Mouse (Mus musculus): ENCODE measurements around the gene Sez6l. TPM values are rescaled to one million over a fixed set of nuclear protein-coding genes. Genes with fewer than 3 reads are reported as not detected.

The Sez6l gene
- polyA plus RNA-seq, 1 experiment from 2014 or later: 46.3 TPM

- peak overlapping the region; percentile 70 for H3K27ac ChIP-seq (replicated peaks)
- no peaks in the 10 kb centered on the region for H3K9me3 ChIP-seq
- H3K4me1 ChIP-seq (replicated peaks): peaks cover 31% of the 10 kb centered on the region
- no peak overlapping the region for H3K9ac ChIP-seq
- H3K36me3 ChIP-seq: no peaks in the 10 kb centered on the region
- no peak overlapping the region for H3K4me2 ChIP-seq
- no peaks in the 10 kb centered on the region for H3K27me3 ChIP-seq
- WGBS: 25% methylated on average over 4 of the region's 4 CpGs
- peak; percentile 81 for ATAC-seq (ENCODE audit: low FRiP score, low read depth)
- H3K4me3 ChIP-seq: no peak overlapping the region
These were observed 71.4 kb downstream of the Sez6l start for GRCm38 (mm10) chr5:112505595-112505994.

- H3K36me3 ChIP-seq: no peaks in the 10 kb centered on the region
- ATAC-seq (ENCODE audit: low FRiP score, low read depth): no peak
- H3K4me1 ChIP-seq (replicated peaks): peaks cover 47% of the 10 kb centered on the region
These were observed 75.6 kb downstream of the Sez6l start for GRCm38 (mm10) chr5:112501384-112501783.

DNA sequence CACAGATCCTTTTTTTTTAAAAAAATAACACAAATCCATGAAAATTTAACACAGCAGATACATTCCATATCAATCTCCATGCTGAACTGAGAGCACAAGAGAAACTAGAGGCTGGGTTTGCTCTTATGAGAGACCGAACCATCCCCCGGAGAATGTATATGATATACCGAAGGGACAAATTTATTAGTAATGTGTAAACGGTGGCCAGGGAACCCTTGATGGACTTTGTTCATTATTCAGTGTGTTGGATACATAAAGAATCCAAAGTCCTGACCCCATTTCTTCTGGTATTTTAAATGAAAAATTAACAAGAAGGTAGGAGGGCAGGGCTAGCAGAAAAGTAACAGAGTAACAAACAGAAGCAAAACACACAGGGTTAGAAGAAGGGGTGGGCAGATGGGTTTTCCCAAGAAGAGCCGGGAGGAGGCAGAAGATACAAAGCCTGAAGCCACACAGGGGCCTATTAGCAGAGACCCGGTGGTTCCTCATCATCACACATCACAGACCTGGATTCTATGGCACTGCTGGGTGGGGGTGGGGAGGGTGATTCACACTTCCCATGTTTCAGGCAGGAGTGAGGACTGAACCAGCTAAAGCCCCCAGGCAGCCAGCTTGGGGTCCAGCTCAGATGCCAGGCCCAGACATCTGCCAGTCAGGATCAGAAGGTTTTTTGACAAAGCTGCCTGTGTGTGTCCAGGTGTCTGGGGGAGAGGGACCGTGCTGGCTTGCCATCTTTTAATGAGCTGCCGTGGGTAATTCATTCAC, 76.9 kb downstream of the Sez6l start:
- no peak overlapping the region for H3K4me3 ChIP-seq
- no peaks in the 10 kb centered on the region for H3K9me3 ChIP-seq
- H3K9ac ChIP-seq: no peak overlapping the region
- no peaks in the 10 kb centered on the region for H3K36me3 ChIP-seq
- H3K27ac ChIP-seq (replicated peaks): peak overlapping the region; percentile 42; the same call in 1 of the 2 replicates
- peaks cover 37% of the 10 kb centered on the region for H3K4me1 ChIP-seq (replicated peaks)
- peak; percentile 21; the same call in 1 of the 2 replicates for ATAC-seq (ENCODE audit: low FRiP score, low read depth)
- no peaks in the 10 kb centered on the region for H3K27me3 ChIP-seq
- 43% methylated on average over 8 of the region's 8 CpGs for WGBS
- no peak overlapping the region for H3K4me2 ChIP-seq

More at GRCm38 (mm10) chr5:112501384-112501783, 75.6 kb downstream of the Sez6l start:
- Histone ChIP-seq H3K27me3 (no peaks in the 10 kb centered on the region), H3K4me2 (no peak overlapping the region), H3K27ac (replicated peaks) (peak overlapping the region; percentile 42), H3K9me3 (no peaks in the 10 kb centered on the region), H3K9ac (no peak overlapping the region), H3K4me3 (no peak overlapping the region)
- WGBS: 47% methylated on average over 2 of the region's 2 CpGs

DNA sequence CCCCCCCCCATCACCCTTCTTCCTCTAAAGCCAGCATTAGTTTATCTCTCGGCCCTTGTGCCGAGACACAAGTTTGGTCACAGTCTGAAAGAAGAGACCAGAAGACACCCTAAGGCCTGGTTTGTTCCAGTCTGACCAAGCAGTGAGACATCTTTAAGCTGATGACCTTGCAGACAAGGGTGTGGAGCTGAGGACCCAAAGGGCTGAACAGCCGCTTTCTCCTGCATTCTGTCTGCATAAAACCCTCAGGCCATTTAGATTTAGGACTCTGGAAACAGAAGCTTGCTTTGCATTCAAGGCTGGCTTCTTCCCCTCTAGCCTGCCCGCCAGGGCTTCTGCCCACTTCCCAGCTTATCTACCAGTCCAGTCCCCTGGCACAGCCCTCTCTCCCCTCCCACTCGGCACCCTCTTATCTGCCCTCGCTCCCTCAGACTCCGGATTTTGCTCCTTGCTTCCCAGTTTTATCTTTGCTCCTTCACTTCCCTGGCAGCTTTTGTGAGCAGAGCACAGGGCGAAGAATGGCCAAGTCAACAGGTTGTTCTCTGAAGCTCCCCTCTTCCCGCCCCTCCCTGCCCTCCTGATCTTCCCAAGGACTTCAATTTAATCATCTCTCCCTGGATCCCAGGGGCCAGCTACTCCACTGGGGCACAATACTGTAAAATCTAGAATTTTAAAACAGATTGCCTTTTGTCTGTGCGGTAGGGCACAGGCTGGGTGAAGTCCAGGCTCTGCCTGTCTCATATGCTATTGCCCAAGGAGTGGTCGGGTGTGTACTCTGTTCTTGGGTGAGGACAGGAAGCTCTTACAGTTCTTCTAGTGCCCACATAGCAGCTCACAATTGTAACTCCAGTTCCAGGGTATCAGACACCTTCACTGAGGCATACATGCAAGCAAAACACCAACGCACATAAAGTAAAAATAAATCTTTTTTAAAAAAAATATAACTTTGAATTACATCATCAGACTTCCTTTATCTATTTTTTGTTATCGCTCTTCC, 77.8 kb downstream of the Sez6l start:
- Histone ChIP-seq H3K4me2 (no peak overlapping the region), H3K27ac (replicated peaks) (no peak overlapping the region), H3K36me3 (no peaks in the 10 kb centered on the region), H3K9ac (no peak overlapping the region), H3K4me1 (replicated peaks) (peaks cover 37% of the 10 kb centered on the region), H3K27me3 (no peaks in the 10 kb centered on the region), H3K9me3 (no peaks in the 10 kb centered on the region), H3K4me3 (no peak overlapping the region)
- WGBS: 77% methylated on average over 13 of the region's 13 CpGs
- ATAC-seq (ENCODE audit: low FRiP score, low read depth): no peak

GRCm38 (mm10) chr5:112496753-112497369, 80.1 kb downstream of the Sez6l start:
- Histone ChIP-seq H3K4me2 (no peak overlapping the region), H3K27ac (replicated peaks) (no peak overlapping the region), H3K9me3 (no peaks in the 10 kb centered on the region), H3K27me3 (no peaks in the 10 kb centered on the region), H3K36me3 (no peaks in the 10 kb centered on the region), H3K4me3 (no peak overlapping the region), H3K9ac (no peak overlapping the region), H3K4me1 (replicated peaks) (peaks cover 49% of the 10 kb centered on the region)
- 63% methylated on average over 7 of the region's 7 CpGs for WGBS
- ATAC-seq (ENCODE audit: low FRiP score, low read depth): no peak

DNA sequence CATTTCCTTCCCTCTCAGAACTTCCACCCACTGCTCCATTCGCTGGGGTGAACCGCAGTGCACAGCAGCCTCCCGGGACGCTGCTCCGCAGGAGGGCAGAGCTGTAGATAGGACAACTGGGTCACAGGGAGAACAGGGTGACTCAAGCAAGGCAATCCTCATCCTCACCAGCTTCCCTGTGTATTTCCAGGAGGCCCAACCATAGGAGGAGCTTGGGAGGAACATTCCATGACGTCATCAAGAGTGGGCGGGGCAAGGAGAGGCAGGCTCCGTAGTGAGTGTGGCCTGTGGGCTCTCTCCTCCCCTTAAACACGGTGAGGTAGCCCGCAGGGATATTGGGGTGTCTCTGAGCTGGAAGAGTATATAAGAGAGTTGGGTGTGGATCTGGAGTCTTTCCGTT, 83.5 kb downstream of the Sez6l start:
- no peaks in the 10 kb centered on the region for H3K27me3 ChIP-seq
- WGBS: 31% methylated on average over 11 of the region's 11 CpGs
- no peak for ATAC-seq (ENCODE audit: low FRiP score, low read depth)
- H3K36me3 ChIP-seq: no peaks in the 10 kb centered on the region
- peaks cover 25% of the 10 kb centered on the region for H3K4me1 ChIP-seq (replicated peaks)
- H3K4me3 ChIP-seq: no peak overlapping the region
- no peaks in the 10 kb centered on the region for H3K9me3 ChIP-seq
- H3K4me2 ChIP-seq: peak overlapping the region; percentile 27
- H3K27ac ChIP-seq (replicated peaks): peak overlapping the region; percentile 65
- H3K9ac ChIP-seq: no peak overlapping the region

DNA sequence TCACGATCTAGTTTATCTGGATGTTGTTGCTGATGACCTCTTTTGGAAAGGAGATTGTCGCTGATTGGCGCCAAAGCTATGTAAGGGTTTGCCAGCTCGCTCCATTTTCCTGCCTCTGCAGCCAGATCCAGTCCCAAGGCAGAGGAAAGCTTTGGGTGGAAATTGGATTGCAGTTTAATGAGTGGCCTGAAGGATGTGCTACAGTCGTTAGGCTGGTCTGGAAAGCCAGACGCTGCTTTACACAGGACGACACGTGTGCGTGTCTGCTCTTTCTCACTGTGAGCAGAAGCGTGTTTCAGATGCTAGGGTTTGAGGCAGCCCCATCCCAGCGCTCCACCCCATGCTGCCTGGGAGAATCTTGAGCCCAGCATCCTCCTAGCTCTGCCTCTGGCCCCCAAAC, 85.5 kb downstream of the Sez6l start:
- no peak overlapping the region for H3K4me2 ChIP-seq
- H3K4me1 ChIP-seq (replicated peaks): peaks cover 18% of the 10 kb centered on the region
- H3K27me3 ChIP-seq: no peaks in the 10 kb centered on the region
- WGBS: 49% methylated on average over 11 of the region's 11 CpGs
- no peak overlapping the region; the same call in 1 of the 2 replicates for H3K27ac ChIP-seq (replicated peaks)
- H3K4me3 ChIP-seq: no peak overlapping the region
- ATAC-seq (ENCODE audit: low FRiP score, low read depth): no peak
- no peaks in the 10 kb centered on the region for H3K36me3 ChIP-seq
- no peaks in the 10 kb centered on the region for H3K9me3 ChIP-seq
- H3K9ac ChIP-seq: no peak overlapping the region

DNA sequence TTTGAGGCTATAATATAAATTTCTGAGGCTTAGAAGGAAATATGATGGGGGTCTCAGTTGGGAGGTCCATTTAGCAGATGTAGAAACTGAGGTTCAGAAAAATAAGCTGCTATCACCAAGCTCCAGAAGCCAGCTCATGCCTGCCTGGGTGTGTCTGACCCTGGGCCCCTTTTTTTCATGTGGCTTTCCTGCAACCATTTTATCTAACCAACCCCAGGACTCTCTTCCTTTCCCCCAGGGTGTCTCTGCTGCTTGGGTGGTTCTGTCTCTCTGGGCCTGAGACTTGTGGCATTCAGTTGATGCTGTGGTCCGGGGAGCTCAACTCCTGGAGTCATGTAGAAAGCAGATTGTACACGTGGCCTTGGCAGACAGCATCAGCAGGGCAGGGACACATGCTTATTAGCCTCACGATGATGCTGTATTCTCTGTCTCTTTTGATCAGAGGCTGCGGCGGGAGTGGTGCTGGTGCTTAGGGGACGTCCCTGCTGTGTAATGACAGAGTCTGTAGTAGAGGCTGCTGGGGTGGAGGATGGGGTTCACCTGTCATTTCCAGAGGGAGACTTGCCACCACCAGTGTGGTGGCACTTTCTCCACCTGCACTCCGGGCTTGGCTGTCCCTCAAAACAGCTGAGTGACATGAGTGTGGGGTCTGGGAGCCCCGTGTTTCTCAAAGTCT, 88.7 kb downstream of the Sez6l start:
- WGBS: 47% methylated on average over 8 of the region's 8 CpGs
- ATAC-seq (ENCODE audit: low FRiP score, low read depth): no peak
- Histone ChIP-seq H3K4me3 (no peak overlapping the region), H3K4me1 (replicated peaks) (peaks cover 30% of the 10 kb centered on the region), H3K9me3 (no peaks in the 10 kb centered on the region), H3K4me2 (no peak overlapping the region), H3K27me3 (no peaks in the 10 kb centered on the region), H3K27ac (replicated peaks) (no peak overlapping the region), H3K9ac (no peak overlapping the region), H3K36me3 (no peaks in the 10 kb centered on the region)

DNA sequence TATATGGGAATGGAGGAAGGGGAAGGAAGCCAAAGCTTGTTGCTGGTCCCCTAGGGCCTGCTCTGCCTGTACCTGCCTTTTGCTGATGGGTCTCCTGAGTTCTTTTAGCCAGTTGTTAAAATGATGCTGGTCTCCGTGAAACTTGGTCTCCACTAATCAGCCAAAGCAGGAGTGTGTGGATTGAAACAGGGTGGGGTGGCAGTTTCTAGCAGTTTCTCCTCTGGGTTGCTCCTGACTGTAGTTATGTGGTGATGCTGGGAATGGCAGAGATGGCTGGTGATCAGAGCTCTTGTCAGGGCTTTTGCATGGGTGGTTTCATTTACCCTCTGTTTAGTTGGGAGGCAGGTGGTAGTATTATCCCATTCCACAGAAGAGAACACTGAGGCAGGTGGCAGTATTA, 89.5 kb downstream of the Sez6l start:
- H3K9me3 ChIP-seq: no peaks in the 10 kb centered on the region
- ATAC-seq (ENCODE audit: low FRiP score, low read depth): no peak
- H3K27me3 ChIP-seq: no peaks in the 10 kb centered on the region
- H3K4me2 ChIP-seq: no peak overlapping the region
- no peak overlapping the region for H3K4me3 ChIP-seq
- H3K36me3 ChIP-seq: no peaks in the 10 kb centered on the region
- H3K9ac ChIP-seq: no peak overlapping the region
- no peak overlapping the region for H3K27ac ChIP-seq (replicated peaks)
- peaks cover 29% of the 10 kb centered on the region for H3K4me1 ChIP-seq (replicated peaks)
- WGBS: 76% methylated on average over 1 of the region's 1 CpGs

GRCm38 (mm10) chr5:112486415-112486814, 90.6 kb downstream of the Sez6l start:
- Histone ChIP-seq H3K4me1 (replicated peaks) (peaks cover 35% of the 10 kb centered on the region), H3K27ac (replicated peaks) (no peak overlapping the region), H3K4me2 (no peak overlapping the region), H3K9me3 (no peaks in the 10 kb centered on the region), H3K9ac (no peak overlapping the region), H3K4me3 (no peak overlapping the region), H3K36me3 (no peaks in the 10 kb centered on the region), H3K27me3 (no peaks in the 10 kb centered on the region)
- no peak for ATAC-seq (ENCODE audit: low FRiP score, low read depth)
- WGBS: 68% methylated on average over 5 of the region's 5 CpGs

GRCm38 (mm10) chr5:112484924-112485715, 91.9 kb downstream of the Sez6l start:
- no peaks in the 10 kb centered on the region for H3K27me3 ChIP-seq
- H3K36me3 ChIP-seq: no peaks in the 10 kb centered on the region
- no peak overlapping the region; the same call in 1 of the 2 replicates for H3K4me2 ChIP-seq
- no peak overlapping the region for H3K9ac ChIP-seq
- H3K27ac ChIP-seq (replicated peaks): no peak overlapping the region; the same call in 1 of the 2 replicates
- H3K9me3 ChIP-seq: no peaks in the 10 kb centered on the region
- H3K4me1 ChIP-seq (replicated peaks): peaks cover 39% of the 10 kb centered on the region
- H3K4me3 ChIP-seq: no peak overlapping the region
- WGBS: 14% methylated on average over 13 of the region's 13 CpGs
- ATAC-seq (ENCODE audit: low FRiP score, low read depth): no peak

All from hindbrain, embryonic 15.5 days (tissue).